Mouse (Mus musculus): ENCODE data around the gene Fam110a.

DNA sequence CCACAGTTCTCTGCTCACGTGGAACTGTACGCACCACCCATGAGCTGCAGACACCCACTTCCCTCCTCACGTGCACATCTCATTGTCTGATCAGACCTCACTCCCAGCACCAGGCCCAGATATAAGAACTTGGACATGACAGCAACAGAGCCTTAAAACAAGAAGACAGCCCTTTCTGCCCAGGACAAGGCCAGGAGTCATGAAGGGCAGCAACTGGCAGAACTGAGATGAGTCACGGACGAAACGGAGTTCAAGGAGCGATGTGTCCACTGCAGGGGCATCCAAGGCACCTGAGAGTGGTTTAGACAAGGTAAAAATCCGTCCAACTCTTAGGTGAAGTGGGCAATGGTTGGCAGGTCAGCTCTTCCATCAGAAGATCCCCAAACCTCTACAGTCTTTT lies 26.4 kb downstream of the Fam110a start:
- no peak for TF ChIP-seq CTCF (IDR thresholded peaks at IDR 0.05)
- no peak for TF ChIP-seq EP300 (IDR thresholded peaks at IDR 0.05; ENCODE audit: insufficient read depth, low read depth, low read length)
- TF ChIP-seq POLR2A (IDR thresholded peaks at IDR 0.05; ENCODE audit: insufficient read depth, low read depth, low read length): no peak

All from heart, adult 2 months (tissue).